Mouse (Mus musculus): ENCODE measurements around the gene Sorl1. TPM values are rescaled to one million over a fixed set of nuclear protein-coding genes. Genes with fewer than 3 reads are reported as not detected.

The Sorl1 gene
- polyA plus RNA-seq, 1 experiment: under 0.01 TPM

DNA sequence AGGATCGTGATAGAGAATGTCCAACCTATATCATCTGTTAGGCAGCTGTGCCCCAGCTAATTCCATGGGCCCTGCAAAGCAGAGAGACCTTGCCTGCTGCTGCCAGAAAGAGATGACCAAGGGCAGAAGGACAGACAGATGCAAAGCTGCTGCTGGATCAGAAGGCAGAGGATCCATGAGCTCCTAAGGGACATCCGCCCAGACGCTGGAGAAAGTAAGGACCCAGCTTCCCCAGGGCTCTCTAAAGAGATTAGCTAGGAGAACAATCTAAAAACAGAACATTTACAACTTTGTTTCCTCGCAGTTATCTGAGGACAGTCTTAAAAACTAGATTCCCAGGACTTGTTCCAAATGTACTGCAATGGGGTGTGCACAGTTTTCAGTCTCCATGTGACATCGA, 131.3 kb downstream of the Sorl1 start:
- H3K27me3 ChIP-seq (ENCODE audit: control insufficient read depth): no peaks in the 10 kb centered on the region
- H3K4me1 ChIP-seq (ENCODE audit: control insufficient read depth): no peaks in the 10 kb centered on the region
- H3K36me3 ChIP-seq (ENCODE audit: control insufficient read depth): no peaks in the 10 kb centered on the region
- H3K9me3 ChIP-seq (ENCODE audit: control insufficient read depth, low read length): no peaks in the 10 kb centered on the region
- H3K4me3 ChIP-seq (replicated peaks): no peak overlapping the region
- TF ChIP-seq GATA1 (IDR thresholded peaks at IDR 0.05; ENCODE audit: low read length): no peak
- no peak for TF ChIP-seq TAL1 (IDR thresholded peaks at IDR 0.05; ENCODE audit: low read length)

DNA sequence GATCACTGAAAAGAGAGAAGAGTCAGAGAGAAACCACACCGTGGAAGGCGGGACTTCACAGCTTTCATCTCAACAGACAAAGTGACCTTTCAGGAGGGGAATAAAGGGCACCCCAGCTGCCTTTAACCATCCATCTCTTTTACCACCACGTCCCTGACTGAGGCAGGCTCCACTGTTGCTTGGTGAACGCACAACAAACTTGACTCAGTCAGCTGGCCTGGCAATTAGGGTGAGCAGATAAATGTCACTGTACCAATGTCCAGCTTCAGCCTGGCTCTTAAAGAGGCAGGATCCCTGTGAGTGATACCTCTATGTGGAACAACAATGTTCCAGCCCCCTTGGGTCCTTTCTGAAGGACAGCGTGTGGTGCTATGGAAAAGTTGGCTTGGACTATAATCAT, 138.5 kb downstream of the Sorl1 start:
- H3K9me3 ChIP-seq (ENCODE audit: control insufficient read depth, low read length): no peaks in the 10 kb centered on the region
- H3K4me1 ChIP-seq (ENCODE audit: control insufficient read depth): no peaks in the 10 kb centered on the region
- TF ChIP-seq GATA1 (IDR thresholded peaks at IDR 0.05; ENCODE audit: low read length): no peak
- no peak for TF ChIP-seq TAL1 (IDR thresholded peaks at IDR 0.05; ENCODE audit: low read length)
- H3K27me3 ChIP-seq (ENCODE audit: control insufficient read depth): no peaks in the 10 kb centered on the region
- H3K4me3 ChIP-seq (replicated peaks): no peak overlapping the region
- H3K36me3 ChIP-seq (ENCODE audit: control insufficient read depth): no peaks in the 10 kb centered on the region

DNA sequence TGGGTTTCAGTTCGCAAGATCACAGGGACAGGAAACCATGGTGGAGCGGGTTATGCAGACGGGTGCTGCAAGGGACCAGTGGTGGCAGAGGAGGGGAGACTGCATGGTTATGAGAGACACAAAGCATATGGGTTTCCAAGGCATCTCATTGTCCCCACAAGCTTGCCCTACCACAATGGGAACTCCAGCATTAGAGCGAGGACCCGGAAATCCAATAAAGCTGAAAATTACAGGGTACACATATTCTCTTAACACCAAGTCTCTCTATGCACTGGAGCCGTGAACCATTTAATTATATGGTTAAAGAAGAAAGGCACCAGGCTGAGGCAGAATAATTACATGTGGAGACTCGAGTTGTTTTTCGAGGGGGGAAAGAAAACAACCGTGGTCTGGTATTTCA, 139.0 kb downstream of the Sorl1 start:
- Histone ChIP-seq H3K27me3 (ENCODE audit: control insufficient read depth) (no peaks in the 10 kb centered on the region), H3K4me1 (ENCODE audit: control insufficient read depth) (no peaks in the 10 kb centered on the region), H3K36me3 (ENCODE audit: control insufficient read depth) (no peaks in the 10 kb centered on the region), H3K9me3 (ENCODE audit: control insufficient read depth, low read length) (no peaks in the 10 kb centered on the region), H3K4me3 (replicated peaks) (no peak overlapping the region)
- no peak for TF ChIP-seq TAL1 (IDR thresholded peaks at IDR 0.05; ENCODE audit: low read length)
- no peak for TF ChIP-seq GATA1 (IDR thresholded peaks at IDR 0.05; ENCODE audit: low read length)

DNA sequence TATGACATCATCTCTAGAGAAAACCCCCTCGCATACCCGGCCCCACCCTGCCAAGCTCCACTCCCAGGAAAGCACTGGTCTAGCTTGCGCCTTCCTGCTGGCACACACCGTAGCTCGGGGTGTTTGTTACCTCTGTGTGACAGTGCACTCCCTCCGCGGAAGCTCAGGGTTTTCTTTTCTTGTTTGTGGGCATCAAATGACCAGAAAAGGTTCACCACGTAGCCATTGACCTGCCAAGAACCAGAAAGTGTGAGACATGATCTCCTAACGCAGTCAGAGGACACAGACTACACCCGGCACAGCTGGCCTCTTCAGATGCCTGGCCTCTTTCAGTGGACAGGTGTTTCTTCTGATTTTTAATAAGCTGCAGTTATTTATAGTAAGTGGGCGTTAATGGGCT, 139.8 kb downstream of the Sorl1 start:
- TF ChIP-seq GATA1 (IDR thresholded peaks at IDR 0.05; ENCODE audit: low read length): no peak
- TF ChIP-seq TAL1 (IDR thresholded peaks at IDR 0.05; ENCODE audit: low read length): no peak
- Histone ChIP-seq H3K9me3 (ENCODE audit: control insufficient read depth, low read length) (no peaks in the 10 kb centered on the region), H3K4me1 (ENCODE audit: control insufficient read depth) (no peaks in the 10 kb centered on the region), H3K36me3 (ENCODE audit: control insufficient read depth) (no peaks in the 10 kb centered on the region), H3K4me3 (replicated peaks) (no peak overlapping the region), H3K27me3 (ENCODE audit: control insufficient read depth) (no peaks in the 10 kb centered on the region)

DNA sequence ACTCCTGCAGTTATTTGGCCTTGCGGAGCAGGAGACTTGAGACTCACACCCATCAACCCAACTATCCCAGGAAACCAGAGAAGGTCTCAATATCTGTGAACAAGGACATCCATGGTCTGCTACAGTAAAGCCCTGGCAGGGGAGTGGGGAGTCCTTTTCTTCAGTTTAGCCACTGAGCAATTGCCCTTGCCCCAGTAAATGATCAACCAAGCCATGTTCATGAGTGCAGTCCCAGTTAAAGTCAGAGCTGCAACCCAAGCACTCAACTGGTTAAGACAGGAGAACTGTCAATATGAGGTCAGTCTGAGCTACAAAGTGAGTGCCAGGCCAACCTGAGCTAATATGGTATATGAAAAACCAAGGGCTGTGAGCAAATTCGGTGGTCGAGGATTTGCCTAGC, 140.8 kb downstream of the Sorl1 start:
- Histone ChIP-seq H3K36me3 (ENCODE audit: control insufficient read depth) (no peaks in the 10 kb centered on the region), H3K4me1 (ENCODE audit: control insufficient read depth) (no peaks in the 10 kb centered on the region), H3K4me3 (replicated peaks) (no peak overlapping the region), H3K27me3 (ENCODE audit: control insufficient read depth) (no peaks in the 10 kb centered on the region), H3K9me3 (ENCODE audit: control insufficient read depth, low read length) (peaks cover 3% of the 10 kb centered on the region; the same call in 1 of the 2 replicates)
- no peak for TF ChIP-seq GATA1 (IDR thresholded peaks at IDR 0.05; ENCODE audit: low read length)

DNA sequence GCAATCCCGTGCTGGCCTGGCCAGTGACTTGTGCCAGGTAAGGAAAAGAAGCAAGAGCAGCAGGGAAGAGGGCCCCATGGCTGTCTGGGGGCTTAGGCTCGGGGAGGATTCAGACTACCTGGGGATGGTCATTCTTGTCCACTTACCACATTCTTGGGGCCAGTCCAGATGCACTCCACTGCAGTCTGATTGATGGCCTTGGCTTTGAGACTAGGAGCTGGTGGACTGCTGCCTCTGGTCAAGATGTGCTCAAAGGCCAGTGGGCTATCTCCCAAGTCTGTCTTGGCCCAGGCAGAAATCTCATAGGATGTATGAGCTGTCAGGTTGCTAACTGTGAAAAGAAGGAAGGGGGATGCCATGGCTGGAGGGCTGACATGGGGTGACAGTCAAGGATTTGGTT, 141.3 kb downstream of the Sorl1 start:
- Histone ChIP-seq H3K4me1 (ENCODE audit: control insufficient read depth) (no peaks in the 10 kb centered on the region), H3K27me3 (ENCODE audit: control insufficient read depth) (no peaks in the 10 kb centered on the region), H3K9me3 (ENCODE audit: control insufficient read depth, low read length) (peaks cover 3% of the 10 kb centered on the region; the same call in 1 of the 2 replicates), H3K36me3 (ENCODE audit: control insufficient read depth) (no peaks in the 10 kb centered on the region), H3K4me3 (replicated peaks) (no peak overlapping the region)
- TF ChIP-seq TAL1 (IDR thresholded peaks at IDR 0.05; ENCODE audit: low read length) (no peak), GATA1 (IDR thresholded peaks at IDR 0.05; ENCODE audit: low read length) (no peak)

DNA sequence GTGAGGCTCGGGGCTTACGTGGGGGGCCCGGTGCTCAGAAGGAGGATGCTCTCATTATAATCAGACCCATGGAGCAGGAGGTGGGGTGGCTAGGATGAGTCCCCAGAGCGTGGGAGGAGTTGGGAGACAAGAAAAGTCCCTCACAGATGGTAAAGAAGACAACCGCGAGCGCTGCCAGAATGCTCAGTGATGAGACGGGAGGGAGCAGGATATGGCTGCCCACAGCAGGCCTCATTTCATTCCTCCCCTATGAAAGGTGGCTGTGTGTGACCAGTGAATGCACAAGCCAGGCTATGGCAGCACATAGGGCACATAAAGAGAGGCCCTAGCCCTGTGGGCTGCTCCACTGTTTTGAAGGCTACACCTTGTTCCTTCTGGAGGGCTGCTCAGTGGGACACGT, 142.1 kb downstream of the Sorl1 start:
- Histone ChIP-seq H3K4me1 (ENCODE audit: control insufficient read depth) (no peaks in the 10 kb centered on the region), H3K9me3 (ENCODE audit: control insufficient read depth, low read length) (peaks cover 6% of the 10 kb centered on the region; the same call in 1 of the 2 replicates), H3K4me3 (replicated peaks) (no peak overlapping the region), H3K36me3 (ENCODE audit: control insufficient read depth) (no peaks in the 10 kb centered on the region), H3K27me3 (ENCODE audit: control insufficient read depth) (no peaks in the 10 kb centered on the region)
- TF ChIP-seq GATA1 (IDR thresholded peaks at IDR 0.05; ENCODE audit: low read length) (no peak), TAL1 (IDR thresholded peaks at IDR 0.05; ENCODE audit: low read length) (no peak)

DNA sequence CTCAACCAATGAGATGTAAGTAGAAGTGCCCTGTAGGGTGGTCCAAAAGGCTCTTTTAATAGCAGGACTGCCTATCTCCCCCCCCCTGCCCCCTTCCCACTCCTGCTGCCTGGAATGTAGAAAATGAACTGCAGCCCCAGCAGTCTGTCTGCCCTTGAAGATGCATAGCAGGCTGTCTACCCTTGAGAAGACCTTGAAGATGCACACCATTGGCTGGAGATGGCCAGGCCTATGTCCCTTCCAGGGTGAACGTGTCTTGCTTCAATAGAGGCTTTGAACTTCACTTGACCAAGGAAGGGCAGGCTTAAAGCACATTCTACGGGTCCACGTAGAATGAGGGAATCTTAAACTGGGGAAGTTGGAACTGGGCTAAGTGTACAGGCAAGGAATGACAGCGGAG, 142.8 kb downstream of the Sorl1 start:
- Histone ChIP-seq H3K9me3 (ENCODE audit: control insufficient read depth, low read length) (peaks cover 10% of the 10 kb centered on the region; the same call in 1 of the 2 replicates), H3K36me3 (ENCODE audit: control insufficient read depth) (no peaks in the 10 kb centered on the region), H3K4me1 (ENCODE audit: control insufficient read depth) (no peaks in the 10 kb centered on the region), H3K4me3 (replicated peaks) (no peak overlapping the region), H3K27me3 (ENCODE audit: control insufficient read depth) (no peaks in the 10 kb centered on the region)
- TF ChIP-seq GATA1 (IDR thresholded peaks at IDR 0.05; ENCODE audit: low read length) (no peak), TAL1 (IDR thresholded peaks at IDR 0.05; ENCODE audit: low read length) (no peak)

DNA sequence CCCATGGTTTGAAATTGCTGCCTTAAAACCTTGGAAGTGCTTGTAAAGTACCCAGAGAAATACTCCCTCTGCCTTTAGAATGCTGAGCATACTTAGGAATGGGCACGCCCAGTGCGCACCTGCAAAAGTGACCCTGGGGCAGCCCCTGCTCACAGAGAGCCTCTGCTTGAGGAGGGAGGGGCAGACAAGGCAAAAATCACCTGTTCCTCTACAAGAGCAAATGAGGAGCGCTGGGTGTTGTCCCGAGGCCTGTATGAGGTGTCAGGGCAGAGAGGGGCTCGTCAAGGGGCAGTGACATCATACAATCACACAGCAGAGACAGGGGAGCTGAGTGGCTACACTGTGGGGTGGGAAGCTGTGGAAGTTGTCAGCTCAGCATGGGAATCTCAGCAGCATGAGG, 143.3 kb downstream of the Sorl1 start:
- no peak overlapping the region for H3K4me3 ChIP-seq (replicated peaks)
- TF ChIP-seq TAL1 (IDR thresholded peaks at IDR 0.05; ENCODE audit: low read length): no peak
- TF ChIP-seq GATA1 (IDR thresholded peaks at IDR 0.05; ENCODE audit: low read length): no peak

DNA sequence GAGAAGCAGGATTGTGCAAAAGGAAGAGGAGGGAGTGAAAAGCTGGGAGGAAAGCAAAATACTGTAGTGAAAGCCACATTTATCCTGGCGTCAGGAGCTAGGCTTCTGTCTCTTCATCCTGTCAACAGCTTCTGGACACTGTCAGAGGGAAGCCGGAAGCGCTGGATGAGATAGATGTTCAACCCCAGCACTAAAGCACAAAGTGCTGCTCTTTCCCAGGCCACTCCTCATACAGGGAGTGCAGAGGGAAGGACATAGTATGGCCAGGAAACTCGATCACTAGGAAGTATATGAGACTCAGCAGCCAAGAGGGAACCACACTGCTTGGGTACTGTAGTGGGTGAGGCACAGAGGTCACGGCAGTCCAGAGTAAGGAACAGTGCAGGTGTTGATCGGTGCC, 145.7 kb downstream of the Sorl1 start:
- Histone ChIP-seq H3K36me3 (ENCODE audit: control insufficient read depth) (no peaks in the 10 kb centered on the region), H3K27me3 (ENCODE audit: control insufficient read depth) (no peaks in the 10 kb centered on the region), H3K9me3 (ENCODE audit: control insufficient read depth, low read length) (peaks cover 10% of the 10 kb centered on the region; the same call in 1 of the 2 replicates), H3K4me1 (ENCODE audit: control insufficient read depth) (no peaks in the 10 kb centered on the region), H3K4me3 (replicated peaks) (no peak overlapping the region)
- TF ChIP-seq GATA1 (IDR thresholded peaks at IDR 0.05; ENCODE audit: low read length) (no peak), TAL1 (IDR thresholded peaks at IDR 0.05; ENCODE audit: low read length) (no peak)

More for the DNA sequence above, 143.3 kb downstream of the Sorl1 start:
- peaks cover 10% of the 10 kb centered on the region; the same call in 1 of the 2 replicates for H3K9me3 ChIP-seq (ENCODE audit: control insufficient read depth, low read length)
- H3K27me3 ChIP-seq (ENCODE audit: control insufficient read depth): no peaks in the 10 kb centered on the region
- H3K4me1 ChIP-seq (ENCODE audit: control insufficient read depth): no peaks in the 10 kb centered on the region
- no peaks in the 10 kb centered on the region for H3K36me3 ChIP-seq (ENCODE audit: control insufficient read depth)
